Mouse (Mus musculus): ENCODE results near the gene Knstrn.

The Knstrn gene

DNA sequence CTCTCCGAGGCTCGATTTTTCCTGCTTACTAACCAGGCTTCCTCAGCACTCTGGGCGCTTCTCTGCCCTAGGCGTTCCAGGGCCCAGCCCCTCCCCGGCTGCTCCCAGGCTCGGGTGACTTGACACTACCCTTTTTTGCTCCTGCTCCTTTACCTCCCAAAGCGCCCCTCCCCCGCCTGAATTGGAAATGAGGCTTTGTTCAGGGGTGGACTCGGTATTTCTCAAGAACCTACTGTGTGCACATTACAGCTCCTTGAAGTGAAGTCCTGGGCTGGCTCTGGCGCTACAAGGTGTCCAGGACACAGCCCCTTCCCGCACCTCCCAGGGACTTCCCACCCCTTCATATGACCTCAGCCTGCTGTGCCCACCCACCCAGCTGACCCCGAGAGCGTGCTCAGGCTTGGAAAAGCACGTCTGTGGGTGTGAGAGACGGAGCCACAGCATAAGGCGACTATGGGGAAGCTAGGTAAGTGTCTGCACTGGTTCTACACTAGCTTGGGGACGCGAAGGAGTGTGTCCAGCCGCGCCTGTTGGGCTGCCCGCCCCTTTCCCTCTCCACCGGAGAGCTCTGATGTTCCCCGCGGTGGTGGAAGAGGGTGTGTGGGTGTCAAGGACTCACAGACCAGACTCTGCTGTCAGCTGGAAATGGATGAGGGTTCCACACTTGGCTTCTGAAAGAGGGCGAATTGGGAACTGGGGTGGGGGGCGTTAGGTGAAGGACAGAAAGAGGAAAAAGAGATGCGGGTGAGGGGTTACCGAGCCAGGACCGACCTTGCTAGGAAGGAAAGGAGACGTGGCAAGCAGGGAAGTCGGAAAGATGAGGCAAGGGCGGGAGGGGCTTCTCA lies 86.4 kb downstream of the Knstrn start, which contains the start of gene Bahd1:
Gene Bahd1 (plus strand): TSS at position 397 of the 845 bp plus-strand sequence.
- 6% methylated on average over 32 of the region's 32 CpGs for WGBS

GRCm38 (mm10) chr2:118900826-118901140 lies 87.0 kb downstream of the Knstrn start:
- under 1% methylated on average over 11 of the region's 11 CpGs for WGBS

DNA sequence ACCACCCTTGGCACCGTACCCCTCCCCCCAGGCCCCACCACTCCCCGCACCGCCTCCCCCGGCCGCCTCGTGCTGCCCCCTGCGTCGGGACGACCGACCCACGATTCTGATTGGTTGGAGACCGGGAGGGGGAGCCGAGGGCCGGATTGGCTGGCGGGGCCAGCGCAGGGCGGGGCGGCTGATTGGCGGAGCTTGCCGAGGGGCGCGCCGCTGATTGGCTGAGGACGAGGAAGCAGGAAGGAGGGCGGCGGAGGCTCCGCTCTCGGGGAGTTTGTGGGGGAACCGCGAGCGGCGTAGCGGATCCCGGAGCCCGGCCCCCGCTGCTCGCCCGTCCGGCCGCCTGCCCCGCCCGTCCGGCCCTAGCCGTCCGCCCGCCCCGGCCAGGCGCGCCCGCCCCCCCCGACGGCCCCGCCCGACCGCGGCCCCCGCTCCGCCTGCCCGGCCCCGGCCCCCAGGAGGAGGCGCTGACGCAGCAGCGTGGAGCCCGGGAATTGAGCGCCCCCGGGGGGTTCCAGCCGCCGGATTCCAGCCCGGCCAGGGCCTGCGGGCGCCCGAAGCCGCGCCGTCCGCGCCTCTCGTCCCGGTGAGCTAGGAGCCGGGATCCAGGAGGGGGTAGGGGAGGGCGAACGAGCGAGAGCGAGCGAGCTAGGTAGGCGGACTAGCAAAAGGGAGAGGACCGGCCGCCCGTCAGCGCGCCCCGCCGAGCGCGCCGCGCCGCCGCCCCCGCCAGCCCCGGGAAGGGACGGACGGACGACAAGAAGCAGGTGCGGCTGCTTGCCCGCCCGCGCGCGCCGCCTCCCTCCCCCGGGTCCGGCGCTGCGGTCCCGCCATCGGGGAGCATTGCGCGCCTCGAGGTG lies 87.6 kb downstream of the Knstrn start:
- 1% methylated on average over 84 of the region's 120 CpGs for WGBS

- under 1% methylated on average over 93 of the region's 106 CpGs for WGBS
Observed at GRCm38 (mm10) chr2:118902051-118903025, 88.5 kb downstream of the Knstrn start.

DNA sequence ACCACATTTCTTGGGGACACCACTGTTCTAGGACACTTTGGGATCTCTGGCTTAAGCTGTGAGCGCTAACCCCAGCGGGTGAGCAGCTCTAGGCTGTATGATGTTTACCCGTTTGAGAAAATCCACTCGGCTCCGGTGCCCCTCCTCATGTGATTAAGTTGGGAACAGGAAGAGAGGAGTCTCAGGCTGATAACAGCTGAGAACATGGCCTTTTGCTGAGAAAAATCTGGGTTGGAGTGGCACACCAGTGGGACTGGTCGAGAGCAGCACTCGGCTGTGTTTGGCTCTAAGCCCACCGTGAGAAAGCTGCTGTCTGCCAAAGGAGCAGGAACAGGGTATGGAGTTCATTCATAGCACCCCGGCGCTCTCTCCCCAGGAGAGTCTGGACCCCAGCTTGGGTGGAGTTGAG lies 89.5 kb downstream of the Knstrn start:
- 14% methylated on average over 10 of the region's 10 CpGs for WGBS
